Mouse (Mus musculus) embryonic fibroblast, embryonic 13.5 days (primary cell): Measurements from ENCODE around the gene Aff4. TPM values are rescaled to one million over a fixed set of nuclear protein-coding genes. Genes with fewer than 3 reads are reported as not detected.
A peak's percentile ranks its signal among the peaks of the same experiment; 100 is the strongest.

Experiments used
- H3K27ac ChIP-seq: 2 replicates; pipeline ENCODE4 v1.5.1; 2012; ENCODE audit warnings: low read length, control low read depth, inconsistent platforms; ENCODE audit not compliant: insufficient read depth
- H3K4me1 ChIP-seq: 2 replicates; pipeline ENCODE4 v1.6.1; 2011; ENCODE audit warnings: low read length; ENCODE audit not compliant: control insufficient read depth, insufficient read depth
- H3K4me3 ChIP-seq: 2 replicates; pipeline ENCODE4 v1.5.1; 2011; ENCODE audit warnings: mild to moderate bottlenecking, control low read depth, low read length; ENCODE audit not compliant: insufficient read depth
- CTCF ChIP-seq: IDR thresholded peaks from 2 replicates; pipeline ENCODE4 v1.5.1; 2011; ENCODE audit warnings: mild to moderate bottlenecking, control low read depth, low read length, moderate library complexity, borderline replicate concordance; ENCODE audit not compliant: insufficient read depth
- POLR2A ChIP-seq: IDR thresholded peaks from 2 replicates; pipeline ENCODE4 v1.6.1; 2011; ENCODE audit warnings: low read depth, mild to moderate bottlenecking, control low read depth, low read length, moderate library complexity
- polyA plus RNA-seq: library from polyadenylated mRNA; stranded (reverse); fragments of >200 nt; gene quantifications from 2 replicates; pipeline ENCODE4 v1.2.4, GENCODE M21; 2011; ENCODE audit warnings: low read depth; ENCODE audit not compliant: missing spikeins, insufficient read length

Gene Aff4
- polyA plus RNA-seq, 1 experiment = 317 TPM

GRCm38 (mm10) chr11:53441921-53442320 is 91.3 kb downstream of the Aff4 start:
- Histone ChIP-seq H3K4me3 (no peak overlapping the region), H3K4me1 (no peaks in the 10 kb centered on the region), H3K27ac (no peak overlapping the region)
- no peak for TF ChIP-seq POLR2A

- H3K27ac ChIP-seq = no peak overlapping the region
- H3K4me1 ChIP-seq = no peaks in the 10 kb centered on the region
- no peak for TF ChIP-seq POLR2A
- TF ChIP-seq CTCF = peak; percentile 32; the same call in 1 of the 2 replicates
- H3K4me3 ChIP-seq = no peak overlapping the region
Observed at GRCm38 (mm10) chr11:53443861-53444260, 93.2 kb downstream of the Aff4 start.

GRCm38 (mm10) chr11:53445562-53445961 is 94.9 kb downstream of the Aff4 start:
- H3K4me3 ChIP-seq = no peak overlapping the region
- no peak for TF ChIP-seq POLR2A
- TF ChIP-seq CTCF = no peak
- no peaks in the 10 kb centered on the region for H3K4me1 ChIP-seq
- no peak overlapping the region for H3K27ac ChIP-seq

- Histone ChIP-seq H3K27ac (no peak overlapping the region), H3K4me1 (no peaks in the 10 kb centered on the region), H3K4me3 (no peak overlapping the region)
- TF ChIP-seq POLR2A (no peak), CTCF (no peak)
Observed at GRCm38 (mm10) chr11:53446183-53446582, 95.5 kb downstream of the Aff4 start.

- no peak overlapping the region for H3K27ac ChIP-seq
- no peak overlapping the region for H3K4me3 ChIP-seq
- no peak for TF ChIP-seq POLR2A
- no peak for TF ChIP-seq CTCF
Observed at GRCm38 (mm10) chr11:53447996-53448395, 97.4 kb downstream of the Aff4 start.

GRCm38 (mm10) chr11:53448529-53448928 is 97.9 kb downstream of the Aff4 start:
- TF ChIP-seq CTCF = no peak
- TF ChIP-seq POLR2A = no peak
- no peak overlapping the region for H3K4me3 ChIP-seq
- no peaks in the 10 kb centered on the region for H3K4me1 ChIP-seq
- no peak overlapping the region for H3K27ac ChIP-seq

More at GRCm38 (mm10) chr11:53447996-53448395, 97.4 kb downstream of the Aff4 start:
- no peaks in the 10 kb centered on the region for H3K4me1 ChIP-seq

GRCm38 (mm10) chr11:53450070-53450705 is 99.6 kb downstream of the Aff4 start:
- H3K4me1 ChIP-seq = no peaks in the 10 kb centered on the region
- H3K4me3 ChIP-seq = no peak overlapping the region
- no peak overlapping the region for H3K27ac ChIP-seq
- TF ChIP-seq CTCF (no peak), POLR2A (no peak)

- no peak overlapping the region for H3K27ac ChIP-seq
- H3K4me1 ChIP-seq = no peaks in the 10 kb centered on the region
- no peak overlapping the region for H3K4me3 ChIP-seq
- TF ChIP-seq CTCF = no peak
- TF ChIP-seq POLR2A = no peak
Observed at GRCm38 (mm10) chr11:53451361-53451760, 100.7 kb downstream of the Aff4 start.

GRCm38 (mm10) chr11:53452396-53452795 is 101.8 kb downstream of the Aff4 start:
- Histone ChIP-seq H3K4me1 (no peaks in the 10 kb centered on the region), H3K27ac (no peak overlapping the region), H3K4me3 (no peak overlapping the region)
- TF ChIP-seq POLR2A (no peak), CTCF (no peak)

- Histone ChIP-seq H3K4me1 (no peaks in the 10 kb centered on the region), H3K4me3 (no peak overlapping the region), H3K27ac (no peak overlapping the region)
- no peak for TF ChIP-seq CTCF
- TF ChIP-seq POLR2A = no peak
Observed at GRCm38 (mm10) chr11:53453031-53453430, 102.4 kb downstream of the Aff4 start.
